Mouse (Mus musculus) spleen, embryonic (tissue): ENCODE measurements around the gene Trim46.

ENCODE experiments used
- CTCF ChIA-PET: fragments of 350-600 bp; sonication (Branson Sonifier 250); formaldehyde crosslinking; loops from one replicate; lab custom pipeline; 2022; lab: Charles Lee

Gene Trim46

DNA sequence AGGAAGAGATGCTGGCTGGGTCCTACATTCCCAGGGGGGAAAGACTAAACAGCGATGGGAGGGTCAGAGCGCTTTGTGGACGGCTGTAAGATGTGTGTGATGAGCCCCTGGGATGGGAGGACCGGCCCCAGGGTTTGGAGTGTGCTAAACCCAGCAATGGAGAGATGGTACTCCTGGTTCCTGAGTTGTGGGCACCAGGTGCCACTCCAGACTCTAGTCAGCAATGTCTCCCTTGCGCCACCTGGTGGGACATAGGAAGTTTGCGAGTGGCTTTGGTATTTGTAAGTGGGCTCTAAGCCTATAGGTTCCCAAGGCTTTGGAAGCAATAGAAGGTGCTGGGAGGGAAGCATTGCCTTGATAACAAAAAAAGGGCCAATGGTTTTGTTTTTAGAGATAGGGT, 30.3 kb downstream of the Trim46 start:
- CTCF ChIA-PET = interaction anchor here (0.6 to 1.0 kb wide), 2 partner anchors 19 to 130 kb away, joined by 3 to 4 read pairs; no protein-coding TSS in a partner anchor

- CTCF ChIA-PET = interaction anchor here (0.7 to 0.9 kb wide), 2 partner anchors 30 to 1045 kb away, joined by 5 to 7 read pairs; no protein-coding TSS in a partner anchor
These were observed 31.3 kb downstream of the Trim46 start, which contains the start of gene Thbs3 for GRCm38 (mm10) chr3:89214681-89215411. TSS of gene Thbs3 (plus strand) at chr3:89215180.

DNA sequence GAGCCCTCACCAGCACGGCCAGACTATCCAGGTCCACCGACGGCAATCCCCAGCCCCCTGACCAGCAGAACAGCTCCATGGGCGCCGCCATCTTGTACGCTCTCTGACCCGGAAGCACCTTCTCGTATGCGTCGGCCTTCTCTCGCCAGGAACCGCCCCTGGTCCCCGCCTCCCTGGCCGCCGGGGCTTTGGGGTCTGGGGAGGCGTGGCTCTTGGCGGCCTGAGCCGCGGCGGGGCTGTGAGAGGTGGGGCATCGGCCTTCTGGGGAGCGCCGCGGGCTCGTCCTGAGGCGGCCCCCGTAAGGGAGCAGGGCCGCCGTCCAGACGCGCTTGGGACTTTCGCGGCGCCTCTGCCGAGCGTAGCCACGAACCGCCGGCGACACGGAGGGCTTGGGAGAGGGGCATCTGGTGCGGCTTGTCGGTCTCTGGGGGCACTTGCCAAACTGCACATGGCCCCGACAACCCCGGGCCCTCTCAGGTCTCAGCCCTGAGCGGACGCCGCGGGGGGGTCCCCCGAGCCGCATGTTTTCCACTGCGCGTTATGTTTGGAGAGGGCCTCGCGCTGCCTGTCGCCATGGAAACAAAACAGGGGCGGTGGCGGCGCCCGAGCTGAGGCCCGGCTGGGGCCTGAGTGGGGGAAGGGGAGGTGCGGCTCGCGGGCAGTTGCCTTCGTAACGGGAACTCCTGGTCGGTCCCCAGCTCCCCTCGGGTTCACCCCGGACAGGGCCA, 32.1 kb downstream of the Trim46 start:
- CTCF ChIA-PET = interaction anchor here (0.7 to 0.9 kb wide), 2 partner anchors 31 to 1044 kb away, joined by 5 to 7 read pairs; no protein-coding TSS in a partner anchor

DNA sequence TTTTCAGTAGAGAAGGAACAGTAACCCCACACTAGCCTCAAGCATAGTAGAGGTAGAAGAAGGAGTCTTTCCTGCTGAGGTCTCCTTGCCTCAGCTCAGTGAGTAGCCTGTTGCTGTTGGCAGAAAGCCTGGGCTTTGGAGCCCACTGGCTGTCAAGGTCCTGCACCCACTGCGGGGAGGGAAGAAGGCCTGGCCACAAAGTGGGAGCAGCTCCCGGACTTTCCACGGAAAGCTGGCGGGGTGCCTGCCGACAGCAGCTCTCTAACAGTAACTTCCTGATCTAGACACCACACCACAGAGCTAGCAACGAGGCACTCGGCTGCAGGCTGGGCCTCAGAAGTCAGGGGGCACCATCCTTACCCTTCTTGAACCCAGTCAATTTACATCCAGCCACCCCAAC, 35.4 kb downstream of the Trim46 start:
- CTCF ChIA-PET = no interaction called here

DNA sequence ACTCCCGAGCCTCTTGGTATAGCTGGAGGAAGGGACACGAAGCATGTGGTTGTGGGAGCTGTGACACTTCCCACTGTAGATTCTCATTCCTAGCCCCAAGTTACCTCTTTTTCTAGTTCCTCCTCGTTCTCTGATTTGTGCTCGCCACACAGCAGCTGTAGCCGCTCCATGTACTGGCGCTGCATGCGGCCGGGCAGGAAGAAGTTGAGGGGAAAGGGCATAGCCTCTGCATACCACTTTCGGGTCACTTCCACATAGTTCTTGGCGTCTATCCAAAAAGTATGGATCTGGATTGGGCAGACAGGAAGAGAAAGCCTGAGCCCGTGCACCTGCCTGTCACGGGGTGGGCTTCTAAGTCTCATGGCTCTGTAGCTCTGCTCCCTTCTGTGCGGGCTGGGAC, 35.9 kb downstream of the Trim46 start:
- CTCF ChIA-PET = no interaction called here

GRCm38 (mm10) chr3:89209731-89210130, 36.4 kb downstream of the Trim46 start:
- CTCF ChIA-PET = no interaction called here

GRCm38 (mm10) chr3:89208736-89209135, 37.4 kb downstream of the Trim46 start:
- CTCF ChIA-PET = no interaction called here

DNA sequence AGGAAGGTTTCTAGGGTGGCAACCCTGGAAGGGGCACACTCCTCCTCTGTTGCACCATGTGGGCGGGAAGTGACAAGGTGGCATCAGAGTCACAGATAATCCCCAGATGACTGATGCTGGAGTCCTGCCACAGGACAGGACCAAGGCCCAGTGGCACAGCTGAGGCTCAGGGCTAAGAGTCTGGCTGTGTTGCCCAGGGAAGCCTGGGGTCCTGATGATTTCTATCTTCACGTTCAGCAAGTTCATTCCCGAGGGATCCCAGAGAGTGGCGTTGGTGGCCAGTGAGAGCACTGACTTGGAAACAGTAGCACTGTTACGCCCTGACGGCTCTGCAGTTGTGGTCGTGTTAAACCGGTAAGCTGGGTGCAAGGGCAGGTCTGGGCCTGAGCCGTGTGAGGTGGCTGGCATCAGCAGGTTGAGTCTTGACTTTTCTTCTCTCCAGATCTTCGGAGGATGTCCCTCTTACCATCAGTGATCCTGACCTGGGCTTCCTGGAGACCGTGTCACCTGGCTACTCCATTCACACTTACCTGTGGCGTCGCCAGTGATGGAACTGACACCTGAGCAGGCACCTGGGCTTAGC, 37.9 kb downstream of the Trim46 start:
- CTCF ChIA-PET = no interaction called here

GRCm38 (mm10) chr3:89206695-89207094, 39.4 kb downstream of the Trim46 start:
- CTCF ChIA-PET = no interaction called here

DNA sequence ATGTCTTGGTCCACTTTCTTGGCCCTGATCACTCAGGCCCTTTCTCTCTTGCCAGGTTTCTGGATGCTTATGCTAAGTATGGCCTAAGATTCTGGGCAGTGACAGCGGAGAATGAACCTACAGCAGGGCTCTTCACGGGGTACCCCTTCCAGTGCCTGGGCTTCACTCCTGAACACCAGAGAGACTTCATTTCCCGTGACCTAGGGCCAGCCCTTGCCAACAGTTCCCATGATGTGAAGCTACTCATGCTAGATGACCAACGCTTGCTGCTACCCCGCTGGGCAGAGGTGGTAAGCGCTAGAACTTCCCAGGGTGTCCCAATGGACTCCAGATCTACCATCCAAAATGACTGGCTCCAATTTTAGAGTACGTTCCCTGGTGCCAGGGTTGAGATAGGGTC, 40.0 kb downstream of the Trim46 start:
- CTCF ChIA-PET = no interaction called here

GRCm38 (mm10) chr3:89203142-89203514, 43.0 kb downstream of the Trim46 start:
- CTCF ChIA-PET = interaction anchor here (0.6 to 0.7 kb wide), 3 partner anchors 13 to 1304 kb away, joined by 3 to 5 read pairs (median 4); partner anchors contain the start of gene Trim46

DNA sequence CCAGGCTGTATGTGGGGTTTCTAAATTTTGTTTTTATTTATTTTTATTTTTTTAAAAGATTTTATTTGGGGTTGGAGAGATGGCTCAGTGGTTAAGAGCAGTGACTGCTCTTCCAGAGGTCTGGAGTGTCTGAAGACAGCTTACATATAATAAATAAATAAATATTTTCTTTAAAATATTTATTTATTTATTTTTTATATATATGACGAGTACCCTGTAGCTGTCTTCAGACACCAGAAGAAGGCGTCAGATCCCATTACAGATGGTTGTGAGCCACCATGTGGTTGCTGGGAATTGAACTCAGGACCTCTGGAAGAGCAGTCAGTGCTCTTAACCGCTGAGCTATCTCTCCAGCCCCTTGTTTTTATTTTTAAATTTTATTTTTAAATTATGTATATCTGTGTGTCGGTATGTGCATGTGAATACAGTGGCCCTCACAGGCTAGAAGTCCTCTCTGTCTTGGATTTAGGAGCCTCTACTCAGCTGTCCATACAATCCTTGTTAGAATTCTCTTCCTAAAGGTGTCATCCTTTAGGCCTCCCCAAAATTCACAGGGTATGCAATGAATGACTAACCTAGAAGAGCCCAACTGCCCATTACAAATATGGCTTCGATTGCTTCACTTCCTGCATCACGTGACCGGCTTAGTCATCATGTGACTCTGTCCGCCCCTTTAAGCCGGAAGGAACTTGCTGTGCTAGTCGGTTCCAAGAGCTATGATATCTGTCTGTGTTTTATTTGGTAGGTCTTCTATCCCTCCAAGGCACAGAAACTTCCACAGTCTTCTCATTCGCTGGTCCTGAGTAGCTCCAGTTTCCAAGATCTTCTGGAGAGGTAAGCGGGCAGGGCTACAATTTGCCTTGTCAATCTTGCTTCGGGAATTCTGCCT, 43.6 kb downstream of the Trim46 start, which contains the start of gene Gba:
TSS of gene Gba (plus strand) at position 676 of the 889 bp plus-strand sequence.
- CTCF ChIA-PET = interaction anchor here (0.6 to 0.7 kb wide), 3 partner anchors 12 to 1305 kb away, joined by 3 to 5 read pairs (median 4); partner anchors contain the start of gene Trim46

GRCm38 (mm10) chr3:89199839-89200238, 46.3 kb downstream of the Trim46 start:
- CTCF ChIA-PET = interaction anchor here (0.5 to 0.8 kb wide), 2 partner anchors 893 to 899 kb away, joined by 3 to 6 read pairs; no protein-coding TSS in a partner anchor

DNA sequence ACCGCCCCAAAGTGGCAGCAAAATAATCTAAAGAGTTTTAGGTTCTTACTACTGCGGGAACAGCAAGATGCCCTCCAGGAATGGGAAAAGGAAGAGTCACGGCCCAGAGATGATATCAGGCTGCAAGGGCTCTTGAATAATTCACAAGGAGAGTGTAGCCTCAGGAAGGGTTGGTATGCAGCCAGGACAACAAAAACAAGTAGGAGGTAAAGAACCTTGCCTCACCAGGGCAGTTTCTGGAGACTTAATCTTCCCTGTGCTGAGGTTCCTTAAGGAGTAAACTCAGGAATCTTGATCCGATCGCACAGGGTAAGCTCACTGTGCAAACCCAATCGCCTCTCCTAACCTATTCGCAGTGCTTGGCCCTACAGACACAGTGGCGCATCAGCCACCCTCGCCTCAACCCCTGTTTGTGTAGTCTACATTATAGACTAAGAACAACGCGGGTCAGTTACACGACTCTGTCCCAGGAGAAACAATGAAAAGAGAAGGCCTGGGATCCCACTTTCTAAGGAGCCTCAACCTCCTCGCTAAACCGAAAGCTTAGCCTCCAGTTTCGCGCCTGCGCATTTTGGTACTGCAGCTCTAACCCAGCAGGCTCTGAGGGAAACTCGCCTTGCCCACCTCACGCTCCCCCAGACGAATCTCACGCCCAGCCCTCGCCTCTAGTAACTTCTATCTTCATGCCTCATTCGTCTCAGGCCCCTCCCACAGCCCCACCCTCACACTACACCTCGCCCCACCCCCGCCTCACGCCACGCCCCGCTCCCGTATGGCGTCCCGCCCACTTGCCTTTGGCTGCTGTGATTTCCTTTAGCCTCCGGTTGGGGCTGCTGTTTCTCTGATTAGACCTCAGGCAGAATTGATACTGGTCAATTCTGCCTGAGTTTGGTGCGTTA, 49.9 kb downstream of the Trim46 start:
- CTCF ChIA-PET = no interaction called here

GRCm38 (mm10) chr3:89193853-89194252, 52.3 kb downstream of the Trim46 start:
- CTCF ChIA-PET = interaction anchor here (1.0 kb wide), 1 partner anchor 21 kb away, joined by 3 read pairs; no protein-coding TSS in a partner anchor

DNA sequence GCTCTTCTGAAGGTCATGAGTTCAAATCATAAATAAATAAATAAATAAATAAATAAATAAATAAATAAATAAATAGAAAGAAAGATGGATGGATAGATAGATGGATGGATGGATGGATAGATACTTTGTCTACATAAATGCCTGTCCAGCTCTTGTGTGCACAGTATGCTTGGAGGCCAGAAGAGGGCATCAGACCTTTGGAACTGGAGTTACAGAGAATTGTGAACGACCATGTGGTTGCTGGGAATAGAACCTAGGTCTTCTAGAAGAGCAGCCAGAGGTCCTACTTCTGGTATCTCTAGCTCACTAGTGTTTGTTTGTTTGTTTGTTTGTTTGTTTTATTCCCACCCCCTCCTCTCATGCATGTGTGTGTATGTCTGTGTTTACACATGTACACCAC, 52.8 kb downstream of the Trim46 start:
- CTCF ChIA-PET = no interaction called here

GRCm38 (mm10) chr3:89190436-89190835, 55.7 kb downstream of the Trim46 start:
- CTCF ChIA-PET = interaction anchor here (0.5 to 0.6 kb wide), 3 partner anchors 12 to 161 kb away, joined by 3 to 5 read pairs (median 4); partner anchors contain the start of gene Gba

DNA sequence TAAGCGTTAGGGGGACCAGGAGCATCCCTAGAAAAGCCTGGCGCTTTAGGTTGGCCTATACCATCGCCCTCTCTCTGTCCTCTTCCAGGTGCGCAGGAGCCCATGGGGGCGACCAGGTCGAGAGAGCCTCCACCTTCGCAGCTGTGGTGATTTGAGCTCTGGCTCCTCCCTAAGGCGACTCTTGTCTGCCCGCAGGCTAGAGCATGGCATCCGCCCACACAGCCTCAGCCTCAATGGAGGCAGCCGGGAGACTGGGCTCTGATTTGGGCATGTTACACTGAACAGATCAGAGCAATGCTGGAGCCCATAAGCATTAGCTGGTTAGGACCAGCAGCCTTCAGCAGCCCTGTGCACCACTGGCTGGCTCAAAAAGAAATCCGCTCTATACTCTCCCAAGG, 57.6 kb downstream of the Trim46 start:
- CTCF ChIA-PET = no interaction called here

GRCm38 (mm10) chr3:89187690-89188477, 58.2 kb downstream of the Trim46 start:
- CTCF ChIA-PET = no interaction called here
